Mouse (Mus musculus) spleen, adult 2 months (tissue): ENCODE data around the gene Asic2.

Experiments used
- CTCF ChIP-seq: fragments of 200-500 bp; IDR thresholded peaks from 2 replicates; pipeline ENCODE4 v1.5.1; 2011; ENCODE audit warnings: mild to moderate bottlenecking, inconsistent platforms; ENCODE audit not compliant: insufficient read depth, insufficient read length, insufficient replicate concordance; ENCODE audit errors: extremely low read depth
- POLR2A ChIP-seq: fragments of 200-500 bp; IDR thresholded peaks from 2 replicates; pipeline ENCODE4 v1.6.1; 2011; ENCODE audit warnings: low read depth, low read length, inconsistent platforms

DNA sequence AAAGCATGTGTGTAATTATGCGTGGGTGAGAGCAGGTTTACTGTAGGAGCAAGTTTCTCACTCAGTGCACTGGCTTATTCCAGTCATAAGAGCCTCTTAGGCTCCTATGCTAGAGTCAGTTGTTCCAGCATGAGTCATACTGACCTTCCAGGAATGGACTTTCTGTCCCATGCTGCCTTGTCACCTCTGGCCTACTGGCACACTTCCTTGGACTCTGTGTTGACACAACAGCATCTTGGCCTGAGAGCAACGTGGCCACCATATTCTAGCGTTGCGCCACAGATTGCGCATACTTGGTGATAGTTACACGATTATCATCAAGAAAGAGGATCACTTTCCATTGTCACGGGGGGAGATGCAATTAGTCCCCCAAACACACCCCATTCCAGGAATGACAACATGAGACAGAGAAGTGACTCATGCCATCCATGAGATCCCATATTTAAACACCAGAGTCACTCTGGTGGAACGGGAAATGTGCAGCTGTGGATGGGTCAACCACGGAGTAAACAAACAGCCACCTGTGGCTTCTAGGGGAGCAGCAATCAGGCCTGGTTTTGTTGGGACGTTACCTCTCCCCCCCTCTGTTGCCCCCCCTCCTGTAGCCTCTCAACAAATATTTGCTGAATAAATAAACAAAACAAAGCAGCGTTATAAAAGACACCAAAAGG is 1019.1 kb downstream of the Asic2 start:
- TF ChIP-seq CTCF = no peak
- no peak for TF ChIP-seq POLR2A
